Mouse (Mus musculus) stomach, embryonic 15.5 days (tissue): Measurements from ENCODE around the gene Rpl27a. TPM values are rescaled to one million over a fixed set of nuclear protein-coding genes. Genes with fewer than 3 reads are reported as not detected.

Source experiments
- ATAC-seq: fragments of 200-750 bp; cut with Nextera tagmentation; 2 replicates; pipeline ENCODE4 v1.8.0; 2017; ENCODE audit warnings: low read depth, moderate number of reproducible peaks, moderate TSS enrichment; ENCODE audit not compliant: insufficient read depth, low FRiP score
- H3K27ac ChIP-seq: fragments of 300-500 bp; sonication (generic); 2 replicates; pipeline ENCODE4 v1.5.1; 2015; ENCODE audit warnings: mild to moderate bottlenecking, inconsistent platforms
- H3K27me3 ChIP-seq: fragments of 300-500 bp; sonication (generic); replicated peaks from 2 replicates; pipeline ENCODE4 v1.6.1; 2015; ENCODE audit warnings: inconsistent platforms
- H3K36me3 ChIP-seq: fragments of 300-500 bp; sonication (generic); 2 replicates; pipeline ENCODE4 v1.6.1; 2015; ENCODE audit warnings: inconsistent platforms
- H3K4me1 ChIP-seq: fragments of 300-500 bp; sonication (generic); 2 replicates; pipeline ENCODE4 v1.6.1; 2015; ENCODE audit warnings: inconsistent platforms
- H3K4me2 ChIP-seq: fragments of 300-500 bp; sonication (generic); 2 replicates; pipeline ENCODE4 v1.6.1; 2015; ENCODE audit warnings: mild to moderate bottlenecking, inconsistent platforms
- H3K4me3 ChIP-seq: fragments of 300-500 bp; sonication (generic); replicated peaks from 2 replicates; pipeline ENCODE4 v1.5.1; 2015; ENCODE audit warnings: inconsistent platforms
- H3K9ac ChIP-seq: fragments of 300-500 bp; sonication (generic); 2 replicates; pipeline ENCODE4 v1.6.1; 2015; ENCODE audit warnings: inconsistent platforms
- H3K9me3 ChIP-seq: fragments of 300-500 bp; sonication (generic); 2 replicates; pipeline ENCODE4 v1.6.1; 2016; ENCODE audit warnings: inconsistent platforms
- whole genome bisulfite sequencing: fragments of 180-500 bp; shearing (Covaris S2); methylation state at CpG from one replicate; pipeline ENCODE4 v1.1.7; 2015; 5-methylcytosine and 5-hydroxymethylcytosine counted together
- polyA plus RNA-seq: library from polyadenylated mRNA; unstranded; fragments of >200 nt; fragmentation: Nextera tagmentation; extraction: Ambion mirVana; gene quantifications from 2 replicates; pipeline ENCODE4 v1.2.1, GENCODE M21; 2015

Gene Rpl27a
- polyA plus RNA-seq, 1 experiment from 2014 or later: 130 TPM

DNA sequence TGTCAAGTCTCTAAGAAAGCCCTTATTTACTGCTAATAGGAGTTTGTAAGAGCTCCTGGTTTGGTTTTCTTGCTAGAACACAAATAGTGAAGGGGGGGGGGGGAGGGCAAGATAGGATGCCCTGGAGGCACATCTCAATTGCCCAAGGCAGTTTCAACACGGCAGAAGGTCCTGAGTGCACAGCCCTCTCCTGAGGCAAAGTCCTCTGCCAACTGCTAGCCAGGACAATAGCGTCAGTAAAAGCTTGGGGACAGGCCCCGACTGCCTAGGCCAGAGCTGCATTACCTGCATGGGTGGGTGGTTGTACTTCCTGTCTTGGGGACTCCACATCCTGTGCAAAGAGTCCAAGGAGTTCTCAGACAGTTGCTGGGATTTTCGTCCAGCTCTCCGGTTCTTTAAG is 25.8 kb downstream of the Rpl27a start:
- 79% methylated on average over 5 of the region's 5 CpGs for WGBS
- Histone ChIP-seq H3K27me3 (no peaks in the 10 kb centered on the region), H3K9ac (no peak overlapping the region), H3K27ac (0 out of 2 replicates have a peak overlapping the region, but pooled peaks have one; percentile 0), H3K4me1 (no peaks in the 10 kb centered on the region), H3K9me3 (no peaks in the 10 kb centered on the region), H3K4me2 (no peak overlapping the region), H3K36me3 (peaks cover 52% of the 10 kb centered on the region), H3K4me3 (no peak overlapping the region)
- ATAC-seq: no peak

DNA sequence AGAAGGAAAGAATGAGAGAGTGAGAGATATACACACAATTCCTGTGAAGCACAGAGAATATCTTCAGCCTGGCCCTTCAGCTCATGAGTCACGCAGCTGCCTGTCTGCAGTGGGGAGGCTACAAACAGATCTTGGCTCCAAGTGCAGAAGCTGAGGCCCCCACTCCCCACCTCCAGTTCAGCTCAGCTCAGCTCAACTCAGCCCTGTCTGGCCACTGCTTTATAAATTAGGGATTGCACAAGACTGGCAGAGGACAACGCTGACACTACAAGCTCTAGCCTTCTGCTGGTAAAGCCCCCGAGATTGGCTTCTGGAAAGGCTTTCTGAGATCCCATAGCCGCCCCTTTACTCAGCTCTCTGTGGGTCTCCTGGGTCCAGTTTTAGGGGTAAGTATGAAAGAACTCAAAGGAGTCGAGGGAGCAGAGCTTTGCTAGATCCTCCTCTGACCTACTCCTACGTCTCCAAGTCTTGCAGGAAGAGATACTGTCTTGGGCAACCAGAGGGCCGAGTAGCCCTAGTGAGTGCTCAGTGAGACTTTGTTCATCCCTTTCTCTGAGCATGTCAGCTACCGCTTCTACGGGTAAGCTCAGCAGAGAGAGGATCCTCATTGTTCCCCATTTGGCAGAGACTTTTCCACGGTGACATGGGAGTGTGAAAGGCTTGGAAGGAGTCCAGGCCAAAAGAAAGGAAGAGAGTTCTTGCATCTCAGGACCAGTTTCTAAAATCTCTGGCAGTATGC is 26.5 kb downstream of the Rpl27a start:
- no peak overlapping the region for H3K4me3 ChIP-seq
- H3K4me2 ChIP-seq: no peak overlapping the region
- H3K9ac ChIP-seq: no peak overlapping the region
- H3K27ac ChIP-seq: 0 out of 2 replicates have a peak overlapping the region, but pooled peaks have one; percentile 1
- ATAC-seq: no peak
- no peaks in the 10 kb centered on the region for H3K27me3 ChIP-seq
- 68% methylated on average over 10 of the region's 10 CpGs for WGBS
- peaks cover 47% of the 10 kb centered on the region for H3K36me3 ChIP-seq
- no peaks in the 10 kb centered on the region for H3K9me3 ChIP-seq
- H3K4me1 ChIP-seq: no peaks in the 10 kb centered on the region

DNA sequence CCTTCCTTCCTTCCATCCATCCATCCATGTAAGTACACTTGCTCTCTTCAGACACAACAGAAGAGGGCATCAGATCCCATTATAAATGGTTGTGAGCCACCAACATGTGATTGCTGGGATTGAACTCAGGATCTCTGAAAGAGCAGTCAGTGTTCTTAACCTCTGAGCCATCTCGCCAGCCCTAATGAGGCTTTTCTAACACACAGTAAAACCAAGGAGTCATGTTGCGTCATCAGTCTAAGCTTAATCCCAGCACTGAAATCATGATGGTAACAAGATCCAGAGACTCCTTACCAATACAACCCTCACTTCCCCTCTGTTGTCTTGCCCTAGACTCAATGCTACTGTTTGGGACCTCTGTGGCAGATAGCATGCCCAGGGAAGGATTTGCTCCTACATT is 27.2 kb downstream of the Rpl27a start:
- 88% methylated on average over 2 of the region's 2 CpGs for WGBS
- H3K4me2 ChIP-seq: no peak overlapping the region
- H3K9me3 ChIP-seq: no peaks in the 10 kb centered on the region
- peaks cover 47% of the 10 kb centered on the region for H3K36me3 ChIP-seq
- H3K27ac ChIP-seq: no peak overlapping the region
- no peak for ATAC-seq
- no peak overlapping the region for H3K9ac ChIP-seq
- no peak overlapping the region for H3K4me3 ChIP-seq
- no peaks in the 10 kb centered on the region for H3K4me1 ChIP-seq
- H3K27me3 ChIP-seq: no peaks in the 10 kb centered on the region

DNA sequence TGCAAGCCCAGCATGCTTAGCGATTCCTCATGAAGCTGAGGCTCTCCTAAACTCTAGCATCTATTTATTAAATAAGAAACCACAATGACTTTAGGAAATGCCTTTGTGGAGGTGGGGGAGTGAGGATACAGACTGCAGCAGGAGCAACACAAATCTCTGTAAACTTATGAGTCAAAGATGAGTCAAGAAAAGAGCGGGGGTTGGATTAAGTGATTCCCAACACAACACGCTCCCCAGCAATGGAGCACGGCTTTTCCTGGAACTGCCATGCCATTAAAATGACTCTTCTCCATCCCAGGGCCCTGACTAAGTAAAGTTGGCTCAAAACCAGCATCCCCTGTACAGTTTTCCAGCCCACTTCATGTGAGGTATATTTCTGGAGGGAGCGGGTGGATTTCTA is 27.8 kb downstream of the Rpl27a start:
- H3K27me3 ChIP-seq: no peaks in the 10 kb centered on the region
- no peak overlapping the region for H3K27ac ChIP-seq
- no peaks in the 10 kb centered on the region for H3K9me3 ChIP-seq
- 84% methylated on average over 5 of the region's 5 CpGs for WGBS
- no peak overlapping the region for H3K4me3 ChIP-seq
- no peaks in the 10 kb centered on the region for H3K4me1 ChIP-seq
- peaks cover 44% of the 10 kb centered on the region for H3K36me3 ChIP-seq
- ATAC-seq: no peak
- H3K9ac ChIP-seq: no peak overlapping the region
- H3K4me2 ChIP-seq: no peak overlapping the region

DNA sequence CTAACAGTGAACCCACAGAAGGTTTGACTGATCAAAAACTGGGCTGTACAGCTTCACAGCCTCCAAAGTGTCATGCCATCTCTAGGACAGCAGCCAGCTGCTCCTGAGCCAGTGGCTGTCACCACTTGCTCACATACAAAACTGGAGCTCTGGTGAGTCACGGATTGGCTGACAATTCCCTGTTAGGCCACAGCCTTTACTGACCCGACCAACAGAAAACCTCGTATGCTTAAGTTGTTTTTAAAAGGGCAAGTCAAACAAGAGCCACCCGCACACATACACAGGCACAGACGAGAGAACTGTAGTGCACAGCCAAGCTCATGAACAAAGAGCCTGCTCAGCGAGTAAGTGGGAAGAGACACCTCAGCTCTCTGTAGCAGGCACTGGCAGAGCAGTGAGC is 40.6 kb downstream of the Rpl27a start:
- no peak overlapping the region for H3K4me2 ChIP-seq
- peaks cover 9% of the 10 kb centered on the region for H3K4me1 ChIP-seq
- H3K9me3 ChIP-seq: no peaks in the 10 kb centered on the region
- ATAC-seq: peak; percentile 32; the same call in 1 of the 2 replicates
- H3K9ac ChIP-seq: no peak overlapping the region
- H3K4me3 ChIP-seq: no peak overlapping the region
- peaks cover 8% of the 10 kb centered on the region; the same call in 1 of the 2 replicates for H3K36me3 ChIP-seq
- peak overlapping the region; percentile 13; the same call in 1 of the 2 replicates for H3K27ac ChIP-seq
- H3K27me3 ChIP-seq: no peaks in the 10 kb centered on the region
- WGBS: 34% methylated on average over 6 of the region's 6 CpGs

DNA sequence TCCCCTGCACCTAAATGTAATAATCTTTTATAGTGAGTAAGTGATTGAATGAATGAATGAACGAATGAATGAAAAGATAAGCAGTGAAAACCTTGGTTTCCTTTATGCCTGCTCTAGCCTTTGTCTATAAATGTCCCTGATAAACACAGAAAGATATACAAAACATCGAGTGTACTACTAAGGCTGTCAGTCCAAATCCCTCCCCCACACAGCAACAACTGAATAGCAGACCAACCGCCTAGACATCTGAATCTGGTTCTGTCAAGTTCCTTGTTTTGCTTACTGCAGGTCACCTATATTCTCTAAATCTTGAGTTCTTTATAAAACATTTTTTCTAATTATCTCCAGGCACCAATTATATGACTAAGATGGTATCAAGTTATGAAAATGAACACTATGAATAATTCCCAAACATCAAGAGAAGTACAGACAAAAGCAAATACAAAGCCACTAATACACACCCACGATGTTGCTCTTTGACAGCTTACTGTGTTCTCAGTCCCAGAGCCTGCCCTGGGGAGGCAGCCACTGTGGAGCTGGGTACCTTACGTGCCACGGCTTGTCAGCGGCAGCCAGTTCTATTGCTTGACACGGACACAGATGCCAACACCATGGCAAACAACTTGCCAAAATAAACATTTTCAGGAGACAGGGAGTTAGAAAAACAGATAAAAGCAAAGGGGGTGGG is 42.7 kb downstream of the Rpl27a start:
- Histone ChIP-seq H3K9me3 (no peaks in the 10 kb centered on the region), H3K27me3 (no peaks in the 10 kb centered on the region), H3K27ac (peak overlapping the region; percentile 52), H3K4me3 (no peak overlapping the region), H3K36me3 (peaks cover 5% of the 10 kb centered on the region; the same call in 1 of the 2 replicates), H3K4me2 (no peak overlapping the region), H3K4me1 (peaks cover 9% of the 10 kb centered on the region), H3K9ac (no peak overlapping the region)
- no peak; the same call in 1 of the 2 replicates for ATAC-seq
- 32% methylated on average over 8 of the region's 8 CpGs for WGBS

DNA sequence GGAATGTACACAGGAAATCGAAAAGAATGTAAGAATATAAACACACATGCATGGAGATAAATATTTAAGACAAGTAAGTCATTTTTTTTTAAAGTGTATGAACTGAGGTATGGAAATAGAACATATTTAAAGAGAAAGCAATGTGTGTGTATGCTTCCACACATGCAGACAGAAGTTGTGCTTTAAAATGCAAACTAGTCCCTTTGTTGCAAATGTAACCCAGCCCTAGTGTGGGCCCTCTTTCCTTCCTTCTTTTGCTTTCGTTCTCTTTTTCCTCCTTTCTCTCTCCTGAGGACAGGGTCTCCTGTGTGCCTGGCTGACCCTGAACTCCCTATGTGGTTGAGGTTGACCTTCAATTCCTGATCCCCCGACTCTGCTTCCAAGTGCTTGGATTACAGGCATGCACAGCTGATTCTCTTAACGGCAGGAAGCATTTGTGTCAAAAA is 43.2 kb downstream of the Rpl27a start:
- Histone ChIP-seq H3K4me1 (peaks cover 9% of the 10 kb centered on the region), H3K27ac (peak overlapping the region; percentile 57), H3K27me3 (no peaks in the 10 kb centered on the region), H3K9ac (no peak overlapping the region), H3K36me3 (0 out of 2 replicates have a peak, but pooled peaks cover 5% of the 10 kb centered on the region), H3K4me3 (no peak overlapping the region), H3K4me2 (peak overlapping the region; percentile 4; the same call in 1 of the 2 replicates), H3K9me3 (no peaks in the 10 kb centered on the region)
- ATAC-seq: no peak
- 10% methylated on average over 4 of the region's 4 CpGs for WGBS

DNA sequence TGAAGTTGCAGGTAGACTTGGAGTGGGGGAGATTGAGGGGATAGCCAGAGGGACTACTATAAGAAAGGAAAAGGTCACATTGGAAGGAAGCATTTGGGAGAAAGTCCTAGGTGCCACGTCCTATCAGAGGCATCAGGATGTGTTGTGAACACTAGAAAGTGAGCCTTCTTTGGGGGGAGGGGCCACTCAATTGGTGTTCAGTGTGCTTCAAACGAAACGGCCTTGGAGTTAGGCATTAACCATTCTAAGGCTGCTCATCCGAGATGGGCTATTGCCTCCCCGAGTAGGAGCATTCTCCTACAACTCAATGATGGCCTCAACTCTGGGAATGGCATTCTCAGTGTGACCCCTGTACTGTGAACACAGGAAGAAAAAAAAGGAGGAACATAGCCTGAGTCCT is 43.7 kb downstream of the Rpl27a start:
- Histone ChIP-seq H3K4me3 (no peak overlapping the region), H3K4me1 (peaks cover 9% of the 10 kb centered on the region), H3K9ac (no peak overlapping the region), H3K9me3 (no peaks in the 10 kb centered on the region), H3K27ac (peak overlapping the region; percentile 57), H3K4me2 (peak overlapping the region; percentile 4; the same call in 1 of the 2 replicates), H3K27me3 (no peaks in the 10 kb centered on the region), H3K36me3 (0 out of 2 replicates have a peak, but pooled peaks cover 5% of the 10 kb centered on the region)
- WGBS: 43% methylated on average over 5 of the region's 5 CpGs
- no peak for ATAC-seq

DNA sequence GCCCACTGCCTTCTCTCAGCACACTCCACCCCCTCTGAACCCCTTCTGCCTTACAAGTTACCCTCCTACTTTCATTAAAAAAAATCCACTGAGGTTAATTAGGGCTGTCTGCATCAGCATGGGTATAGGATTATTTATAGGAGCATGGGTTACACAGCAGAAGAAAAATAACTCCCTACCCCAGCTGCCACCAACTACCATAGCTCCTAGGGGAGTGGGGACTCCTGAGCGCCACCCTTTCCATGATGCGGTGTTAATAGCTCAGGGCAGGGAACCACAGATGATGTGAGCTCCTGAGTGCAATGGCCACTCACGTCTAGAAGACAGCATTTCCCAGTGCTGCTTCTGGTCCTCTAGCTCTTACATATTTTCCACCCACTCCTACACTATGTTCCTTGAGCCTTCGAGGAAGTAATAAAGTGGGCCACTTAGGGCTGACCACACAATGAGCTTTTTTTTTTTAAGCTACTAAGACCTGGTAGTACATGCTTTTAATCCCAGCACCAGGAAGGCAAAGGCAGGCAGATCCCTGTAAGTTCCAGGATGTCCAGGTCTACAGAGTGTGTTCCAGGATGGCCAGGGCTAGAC is 44.9 kb downstream of the Rpl27a start:
- Histone ChIP-seq H3K4me3 (no peak overlapping the region), H3K4me2 (no peak overlapping the region), H3K9ac (no peak overlapping the region), H3K27me3 (no peaks in the 10 kb centered on the region), H3K27ac (no peak overlapping the region), H3K9me3 (no peaks in the 10 kb centered on the region), H3K36me3 (0 out of 2 replicates have a peak, but pooled peaks cover 5% of the 10 kb centered on the region), H3K4me1 (peaks cover 9% of the 10 kb centered on the region)
- no peak for ATAC-seq
- 69% methylated on average over 4 of the region's 4 CpGs for WGBS

DNA sequence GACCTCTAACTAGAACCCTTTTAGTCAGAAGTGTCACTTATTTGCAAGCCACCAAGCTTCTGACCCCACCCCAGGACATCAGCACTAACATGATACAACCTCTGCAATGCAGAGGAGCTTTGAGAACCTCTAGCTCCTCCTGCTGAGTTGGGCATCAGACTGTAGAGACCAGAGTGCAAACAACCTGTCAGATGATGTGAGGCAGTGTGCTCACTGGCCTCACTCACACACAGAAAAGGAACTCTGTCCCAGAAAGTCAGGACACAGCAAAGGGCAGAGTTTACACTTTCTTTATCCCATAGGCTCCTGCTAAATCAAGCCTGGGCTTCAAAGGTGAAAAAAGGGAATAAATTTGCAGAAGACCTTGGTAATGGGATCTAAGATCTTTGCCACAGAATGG is 47.4 kb downstream of the Rpl27a start:
- H3K27ac ChIP-seq: no peak overlapping the region
- no peaks in the 10 kb centered on the region for H3K9me3 ChIP-seq
- no peak overlapping the region for H3K4me3 ChIP-seq
- no peak overlapping the region for H3K9ac ChIP-seq
- ATAC-seq: no peak
- no peak overlapping the region for H3K4me2 ChIP-seq
- peaks cover 7% of the 10 kb centered on the region; the same call in 1 of the 2 replicates for H3K36me3 ChIP-seq
- H3K4me1 ChIP-seq: peaks cover 9% of the 10 kb centered on the region
- H3K27me3 ChIP-seq: no peaks in the 10 kb centered on the region

DNA sequence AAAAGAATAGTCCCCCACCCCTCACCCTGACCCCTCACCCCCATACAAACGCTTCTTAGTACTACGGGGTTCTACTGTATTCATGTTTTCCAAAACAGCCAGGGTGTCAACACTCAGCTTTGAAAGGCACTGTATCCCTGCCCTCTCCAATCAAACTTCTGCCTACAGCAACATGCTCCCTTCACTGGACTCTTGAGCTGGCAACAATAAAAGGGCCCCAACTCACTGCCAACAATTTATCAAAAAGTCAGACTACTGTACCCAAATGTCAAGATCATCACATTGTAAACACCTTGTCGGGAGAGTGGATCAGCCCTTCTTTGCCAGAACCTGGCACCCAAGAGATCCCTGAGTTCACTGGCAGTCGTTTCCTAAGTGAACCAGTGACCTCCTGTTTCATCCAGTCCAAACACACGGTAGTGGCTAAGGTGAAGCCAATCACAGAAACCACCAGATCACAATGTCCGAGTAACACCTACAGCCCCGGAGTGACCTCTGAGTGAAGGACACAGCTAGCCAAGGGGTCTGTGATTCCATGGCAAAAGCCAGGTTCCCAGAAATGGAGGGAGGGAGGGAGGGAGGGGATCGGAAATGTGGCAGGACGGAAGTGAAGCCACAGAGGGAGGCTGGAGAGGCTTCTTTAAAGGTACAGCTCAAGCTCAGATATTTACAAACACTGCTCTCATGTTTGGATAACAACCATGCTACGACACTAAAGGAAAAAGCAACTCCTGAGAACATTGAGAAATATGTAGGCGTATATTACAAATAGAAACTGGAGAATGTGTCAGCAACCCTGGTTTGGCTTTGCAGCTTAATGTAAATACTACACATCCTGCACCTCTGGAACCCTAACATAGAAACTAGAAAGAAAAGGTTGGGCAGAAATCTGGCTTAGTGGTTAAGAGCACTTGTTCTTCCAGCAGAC is 48.2 kb downstream of the Rpl27a start:
- no peak for ATAC-seq
- H3K4me3 ChIP-seq: no peak overlapping the region

More for the DNA sequence above, 48.2 kb downstream of the Rpl27a start:
- H3K9me3 ChIP-seq: no peaks in the 10 kb centered on the region
- 52% methylated on average over 11 of the region's 11 CpGs for WGBS
- H3K27ac ChIP-seq: no peak overlapping the region
- no peak overlapping the region for H3K9ac ChIP-seq
- H3K27me3 ChIP-seq: no peaks in the 10 kb centered on the region
- peaks cover 9% of the 10 kb centered on the region for H3K4me1 ChIP-seq
- H3K36me3 ChIP-seq: peaks cover 7% of the 10 kb centered on the region; the same call in 1 of the 2 replicates
- no peak overlapping the region for H3K4me2 ChIP-seq
